Comparison of ENCODE assay signal across 8 mouse cellular contexts in the genomic region with DNA sequence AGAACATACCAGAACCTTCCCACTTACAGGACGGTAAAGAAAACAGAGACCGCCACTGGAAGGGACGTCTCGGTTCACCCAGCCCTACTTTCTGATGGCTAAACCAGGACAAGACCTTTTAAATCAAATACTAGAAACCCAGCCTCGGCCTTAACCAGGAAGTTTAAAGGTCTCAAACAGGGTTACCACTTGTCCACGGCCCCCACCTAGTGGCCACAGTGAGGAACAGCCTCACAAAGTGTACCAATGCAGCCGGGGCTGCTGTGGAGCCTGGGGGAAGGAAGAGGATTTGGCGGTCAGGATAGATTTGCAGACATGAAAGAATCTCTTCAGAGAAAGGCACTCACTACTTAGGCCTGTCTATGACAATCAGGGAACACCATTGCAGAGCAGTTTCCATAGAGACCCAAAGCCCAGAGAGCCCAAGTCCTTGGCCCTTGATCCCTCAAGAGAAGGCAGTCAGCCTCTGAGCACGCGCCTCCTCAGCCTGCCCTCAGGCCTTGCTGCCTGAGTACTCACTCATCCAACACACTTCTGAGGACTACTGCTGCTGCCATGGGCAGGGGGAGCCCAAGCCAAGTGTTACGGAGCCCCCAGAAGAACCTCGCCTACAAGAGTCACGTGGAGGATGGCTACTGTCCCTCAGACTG. TPM values are rescaled to one million over a fixed set of nuclear protein-coding genes. Genes with fewer than 3 reads are reported as not detected.
A peak's percentile ranks its signal among the peaks of the same experiment; 100 is the strongest.
DNase-seq lines count a peak whose midpoint lies in the region.

No protein-coding gene starts in this region.

- peak; percentile 75 for DNase-seq in A20 (ENCODE audit: low read depth, low spot score)
- DNase-seq in MN1 (ENCODE audit: low spot score): peak; percentile 80
- peak; percentile 63 to 76 for DNase-seq in cerebellum, postnatal 25 days
- peak; percentile 73 for DNase-seq in heart, adult 8-10 months (ENCODE audit: low spot score)
- DNase-seq in kidney, postnatal 14 days: peak; percentile 83
- DNase-seq in lung, postnatal 25 days (ENCODE audit: low spot score): peak; percentile 81
- DNase-seq in retina, embryonic 14.5 days (ENCODE audit: low spot score): peak; percentile 86
- DNase-seq in urinary bladder, postnatal 25 days (ENCODE audit: low spot score): peak; percentile 77

RNA-seq across cellular contexts. Expression of gene Park7, which starts 15.4 kb away (rescaled TPM):
- total RNA-seq in heart, adult 8-10 months (2022): 100 to 1,000 TPM; 275 to 312 (median 290) TPM

RNA-seq across cellular contexts. Expression of gene Tnfrsf9, which starts 15.5 kb away (rescaled TPM):
- total RNA-seq in heart, adult 8-10 months (2022): under 1 TPM; 0.12 to 0.29 (median 0.22) TPM

RNA-seq across cellular contexts. Expression of gene Errfi1, which starts 45.1 kb away (rescaled TPM):
- total RNA-seq in heart, adult 8-10 months (2022): 10 to 100 TPM in 2 of 4 experiments, 1 to 10 TPM in 2; 8.5 to 23.4 (median 11.4) TPM

Comparison
In these comparisons a context has a peak if more than half of its experiments do, and no peak if none do; other contexts are left out.
1. Peak in every context shown above with its lines: DNase-seq.